Comparison of ENCODE assay signal across 8 mouse cellular contexts in the genomic region with DNA sequence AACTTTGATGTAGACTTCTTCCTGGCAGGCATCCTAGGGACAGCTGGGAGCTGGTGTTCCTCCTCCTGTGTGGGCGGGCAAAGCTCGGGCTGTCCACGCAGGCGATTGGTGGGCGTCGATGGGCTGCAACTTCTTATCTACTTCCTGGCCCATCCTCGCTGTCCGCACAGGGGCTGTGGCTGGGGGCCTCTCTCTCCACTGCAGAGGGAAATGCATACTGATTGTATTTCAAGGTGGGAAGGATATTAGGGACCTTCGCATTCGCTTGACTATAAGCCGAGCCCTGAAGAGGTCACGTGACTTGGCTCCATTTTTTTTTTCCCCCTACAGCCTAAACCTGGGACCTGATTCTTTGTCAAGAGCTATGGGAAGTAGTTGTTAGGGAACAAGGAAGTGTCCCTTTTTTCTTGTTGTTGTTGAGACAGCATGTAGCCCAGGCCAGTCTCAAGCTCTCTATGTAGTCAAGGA.
DNase-seq lines count a peak whose midpoint lies in the region; ATAC-seq and TF ChIP-seq lines count a peak whose summit lies in the region.

No protein-coding gene starts in this region.

- peaks cover 60% of the 10 kb centered on the region for H3K79me2 ChIP-seq in C2C12 (ENCODE audit: control insufficient read depth, insufficient read depth)

- TF ChIP-seq POLR2A in kidney, adult 2 months (IDR thresholded peaks at IDR 0.05; ENCODE audit: low read depth, low read length), result no peak

- intact Hi-C loops in gastrocnemius, postnatal 36 days (cut with DNase I), result no loop called here

- H3K27ac ChIP-seq in kidney, adult 2 months (ENCODE audit: insufficient read depth, low read depth, low read length), result peak overlapping the region; percentile 84
- no peak overlapping the region for H3K27ac ChIP-seq in liver, embryonic 14.5 days
- H3K27ac ChIP-seq in neural tube, embryonic 15.5 days (replicated peaks), result no peak overlapping the region

- H3K9me3 ChIP-seq in liver, embryonic 14.5 days (ENCODE audit: control insufficient read depth, low read length), result no peaks in the 10 kb centered on the region
- H3K9me3 ChIP-seq in neural tube, embryonic 15.5 days (replicated peaks), result no peaks in the 10 kb centered on the region

- TF ChIP-seq EP300 in liver, embryonic 14.5 days (IDR thresholded peaks at IDR 0.05; ENCODE audit: low read depth), result no peak

- H3K27me3 ChIP-seq in C2C12 (ENCODE audit: control insufficient read depth, insufficient read depth, insufficient read length), result no peaks in the 10 kb centered on the region
- no peaks in the 10 kb centered on the region for H3K27me3 ChIP-seq in kidney, adult 2 months (replicated peaks; ENCODE audit: control insufficient read depth, insufficient read depth, low read length)
- no peaks in the 10 kb centered on the region for H3K27me3 ChIP-seq in liver, embryonic 14.5 days (ENCODE audit: control insufficient read depth, insufficient read depth, low read length)
- no peaks in the 10 kb centered on the region for H3K27me3 ChIP-seq in neural tube, embryonic 15.5 days (replicated peaks)

- peak; percentile 42 for DNase-seq in WW6 (ENCODE audit: low read depth, low spot score)
- peak; percentile 72 to 79 for DNase-seq in gastrocnemius, postnatal 36 days
- peak; percentile 89 for DNase-seq in kidney, adult 2 months
- DNase-seq in liver, embryonic 14.5 days (ENCODE audit: low read depth in 3 of 3, low spot score in 3 of 3), result peak; percentile 19 to 34 (median 26)
- DNase-seq in right cerebral cortex, postnatal 10 days (ENCODE audit: low spot score in 2 of 2), result peak; percentile 80 to 86
- DNase-seq in adipocyte (ENCODE audit: low spot score), result no peak

- whole genome bisulfite sequencing in kidney, adult 2 months, result 49% methylated on average over 12 of the region's 12 CpGs
- WGBS in liver, embryonic 14.5 days (ENCODE audit: insufficient replicate concordance), result 5% methylated on average over 12 of the region's 12 CpGs
- 81% methylated on average over 12 of the region's 12 CpGs for WGBS in neural tube, embryonic 15.5 days

- no peak for TF ChIP-seq CTCF in C2C12 (IDR thresholded peaks at IDR 0.05; ENCODE audit: control insufficient read depth, insufficient read depth, insufficient read length)
- TF ChIP-seq CTCF in kidney, adult 2 months (conservative IDR thresholded peaks at IDR 0.05; ENCODE audit: insufficient read depth, insufficient read length, low read depth, low read length), result no peak
- TF ChIP-seq CTCF in liver, embryonic 14.5 days (IDR thresholded peaks at IDR 0.05; ENCODE audit: low read depth), result no peak

- peak; percentile 64; the same call in 1 of the 2 replicates for ATAC-seq in liver, embryonic 14.5 days (ENCODE audit: insufficient read depth)
- ATAC-seq in neural tube, embryonic 15.5 days (ENCODE audit: low FRiP score), result no peak

- H3K79me3 ChIP-seq in C2C12 (ENCODE audit: low read depth), result peaks cover 36% of the 10 kb centered on the region

- no peak overlapping the region for H3K4me3 ChIP-seq in C2C12 (ENCODE audit: insufficient read depth, poor library complexity, severe bottlenecking)
- peak overlapping the region; percentile 60 for H3K4me3 ChIP-seq in kidney, adult 2 months (ENCODE audit: insufficient read depth, low read depth, low read length)
- H3K4me3 ChIP-seq in liver, embryonic 14.5 days (ENCODE audit: insufficient read depth in 1 of 2, low read depth in 2 of 2, low read length in 2 of 2), result peak overlapping the region; percentile 37 to 51; a peak in 3 of 4 replicates
- no peak overlapping the region for H3K4me3 ChIP-seq in neural tube, embryonic 15.5 days (replicated peaks)

- no peak overlapping the region for H3K9ac ChIP-seq in liver, embryonic 14.5 days (replicated peaks)
- H3K9ac ChIP-seq in neural tube, embryonic 15.5 days (replicated peaks), result no peak overlapping the region

- peak overlapping the region; percentile 53 for H3K4me2 ChIP-seq in liver, embryonic 14.5 days (ENCODE audit: low read depth)
- no peak overlapping the region for H3K4me2 ChIP-seq in neural tube, embryonic 15.5 days

- no peak overlapping the region for H3ac ChIP-seq in C2C12 (ENCODE audit: control insufficient read depth, insufficient read length, low read depth)

- H3K4me1 ChIP-seq in kidney, adult 2 months (ENCODE audit: control insufficient read depth, insufficient read depth, low read length), result no peaks in the 10 kb centered on the region
- H3K4me1 ChIP-seq in liver, embryonic 14.5 days (replicated peaks; ENCODE audit: control insufficient read depth in 2 of 2, insufficient read depth in 2 of 2, low read length in 1 of 2), result peaks cover 0 to 10% of the 10 kb centered on the region in 2 experiments; a peak in 3 of 4 replicates
- peaks cover 22% of the 10 kb centered on the region for H3K4me1 ChIP-seq in neural tube, embryonic 15.5 days

- peaks cover 6% of the 10 kb centered on the region for H3K36me3 ChIP-seq in C2C12 (ENCODE audit: control insufficient read depth, insufficient read depth)
- no peaks in the 10 kb centered on the region for H3K36me3 ChIP-seq in kidney, adult 2 months (ENCODE audit: control insufficient read depth, insufficient read depth, low read length)
- H3K36me3 ChIP-seq in liver, embryonic 14.5 days (replicated peaks; ENCODE audit: control insufficient read depth, insufficient read depth, low read depth), result no peaks in the 10 kb centered on the region
- H3K36me3 ChIP-seq in neural tube, embryonic 15.5 days, result no peaks in the 10 kb centered on the region

TF ChIP-seq in C2C12, 6 proteins besides CTCF, POLR2A, EP300 and RAD21:
- TF ChIP-seq MYOG (IDR thresholded peaks at IDR 0.05; ENCODE audit: control insufficient read depth, extremely low read depth, insufficient read length) (no peak), MAX (IDR thresholded peaks at IDR 0.05) (no peak), CEBPB (IDR thresholded peaks at IDR 0.05; ENCODE audit: low read depth) (no peak), USF1 (IDR thresholded peaks at IDR 0.05; ENCODE audit: low read depth) (peak; percentile 36)
TF ChIP-seq in C2C12: peak in this region for 1.

Comparison
In these comparisons a context has a peak if more than half of its experiments do, and no peak if none do; other contexts are left out.
1. H3K4me3 ChIP-seq: peak in kidney, adult 2 months (single experiment) and liver, embryonic 14.5 days (2 of 2); none in C2C12 (single experiment) and neural tube, embryonic 15.5 days (single experiment).